Mouse (Mus musculus) embryonic facial prominence, embryonic 15.5 days (tissue): ENCODE data around the gene Aldh5a1. TPM values are rescaled to one million over a fixed set of nuclear protein-coding genes. Genes with fewer than 3 reads are reported as not detected.

Experiments used
- ATAC-seq: fragments of 200-750 bp; cut with Nextera tagmentation; 2 replicates; pipeline ENCODE4 v1.8.0; 2017; ENCODE audit warnings: low read depth, moderate TSS enrichment; ENCODE audit not compliant: insufficient number of reproducible peaks, low FRiP score, low TSS enrichment
- H3K27ac ChIP-seq: fragments of 300-500 bp; sonication (generic); replicated peaks from 2 replicates; pipeline ENCODE4 v1.5.1; 2015; ENCODE audit warnings: mild to moderate bottlenecking, inconsistent platforms
- H3K27me3 ChIP-seq: fragments of 300-500 bp; sonication (generic); 2 replicates; pipeline ENCODE4 v1.6.1; 2015; ENCODE audit warnings: inconsistent platforms
- H3K36me3 ChIP-seq: fragments of 300-500 bp; sonication (generic); 2 replicates; pipeline ENCODE4 v1.6.1; 2015; ENCODE audit warnings: mild to moderate bottlenecking, inconsistent platforms
- H3K4me1 ChIP-seq: fragments of 300-500 bp; sonication (generic); 2 replicates; pipeline ENCODE4 v1.6.1; 2015; ENCODE audit warnings: inconsistent platforms
- H3K4me2 ChIP-seq: fragments of 300-500 bp; sonication (generic); replicated peaks from 2 replicates; pipeline ENCODE4 v1.6.1; 2015; ENCODE audit warnings: mild to moderate bottlenecking, inconsistent platforms
- H3K4me3 ChIP-seq: fragments of 300-500 bp; sonication (generic); replicated peaks from 2 replicates; pipeline ENCODE4 v1.5.1; 2015; ENCODE audit warnings: mild to moderate bottlenecking, inconsistent platforms
- H3K9ac ChIP-seq: fragments of 300-500 bp; sonication (generic); 2 replicates; pipeline ENCODE4 v1.6.1; 2015; ENCODE audit warnings: inconsistent platforms
- H3K9me3 ChIP-seq: fragments of 300-500 bp; sonication (generic); replicated peaks from 2 replicates; pipeline ENCODE4 v1.6.1; 2016; ENCODE audit warnings: inconsistent platforms
- WGBS: fragments of 180-500 bp; shearing (Covaris S2); methylation state at CpG from one replicate; pipeline ENCODE4 v1.1.7; 2015; 5-methylcytosine and 5-hydroxymethylcytosine counted together
- polyA plus RNA-seq: library from polyadenylated mRNA; unstranded; fragments of >200 nt; fragmentation: Nextera tagmentation; extraction: Ambion mirVana; gene quantifications from 2 replicates; pipeline ENCODE4 v1.2.1, GENCODE M21; 2015

Aldh5a1 gene
- polyA plus RNA-seq, 1 experiment from 2014 or later = 5.7 TPM

GRCm38 (mm10) chr13:24903412-24903811, 34.0 kb downstream of the Aldh5a1 start:
- H3K27ac ChIP-seq = no peak overlapping the region
- no peaks in the 10 kb centered on the region for H3K36me3 ChIP-seq
- H3K4me1 ChIP-seq = no peaks in the 10 kb centered on the region
- no peak overlapping the region for H3K4me2 ChIP-seq
- H3K27me3 ChIP-seq = no peaks in the 10 kb centered on the region
- WGBS = 78% methylated on average over 6 of the region's 6 CpGs
- H3K4me3 ChIP-seq = no peak overlapping the region
- H3K9me3 ChIP-seq = no peaks in the 10 kb centered on the region
- H3K9ac ChIP-seq = no peak overlapping the region
- ATAC-seq = no peak

GRCm38 (mm10) chr13:24901916-24902315, 35.5 kb downstream of the Aldh5a1 start:
- 89% methylated on average over 2 of the region's 2 CpGs for WGBS

GRCm38 (mm10) chr13:24893880-24894279, 43.6 kb downstream of the Aldh5a1 start:
- ATAC-seq = no peak
- H3K9ac ChIP-seq = no peak overlapping the region
- H3K4me2 ChIP-seq = no peak overlapping the region
- WGBS = 80% methylated on average over 2 of the region's 2 CpGs
- no peaks in the 10 kb centered on the region for H3K27me3 ChIP-seq
- H3K4me1 ChIP-seq = no peaks in the 10 kb centered on the region
- H3K9me3 ChIP-seq = no peaks in the 10 kb centered on the region
- H3K36me3 ChIP-seq = no peaks in the 10 kb centered on the region
- H3K4me3 ChIP-seq = no peak overlapping the region
- H3K27ac ChIP-seq = no peak overlapping the region

More at GRCm38 (mm10) chr13:24901916-24902315, 35.5 kb downstream of the Aldh5a1 start:
- H3K4me1 ChIP-seq = no peaks in the 10 kb centered on the region
- no peak overlapping the region for H3K9ac ChIP-seq
- no peak overlapping the region for H3K4me2 ChIP-seq
- H3K36me3 ChIP-seq = no peaks in the 10 kb centered on the region
- no peak overlapping the region for H3K27ac ChIP-seq
- no peaks in the 10 kb centered on the region for H3K9me3 ChIP-seq
- no peak overlapping the region for H3K4me3 ChIP-seq
- no peak for ATAC-seq
- no peaks in the 10 kb centered on the region for H3K27me3 ChIP-seq

GRCm38 (mm10) chr13:24892516-24892915, 44.9 kb downstream of the Aldh5a1 start:
- 84% methylated on average over 3 of the region's 3 CpGs for WGBS
- H3K9me3 ChIP-seq = no peaks in the 10 kb centered on the region
- H3K4me2 ChIP-seq = no peak overlapping the region
- no peaks in the 10 kb centered on the region for H3K27me3 ChIP-seq
- no peak overlapping the region for H3K9ac ChIP-seq
- no peak overlapping the region for H3K4me3 ChIP-seq
- no peak for ATAC-seq
- no peaks in the 10 kb centered on the region for H3K4me1 ChIP-seq
- no peaks in the 10 kb centered on the region for H3K36me3 ChIP-seq
- H3K27ac ChIP-seq = no peak overlapping the region

- H3K27me3 ChIP-seq = no peaks in the 10 kb centered on the region
- 68% methylated on average over 1 of the region's 1 CpGs for WGBS
- no peaks in the 10 kb centered on the region for H3K4me1 ChIP-seq
- ATAC-seq = no peak
- H3K4me3 ChIP-seq = no peak overlapping the region
- H3K36me3 ChIP-seq = no peaks in the 10 kb centered on the region
- no peaks in the 10 kb centered on the region for H3K9me3 ChIP-seq
- no peak overlapping the region for H3K27ac ChIP-seq
- H3K4me2 ChIP-seq = no peak overlapping the region
- H3K9ac ChIP-seq = no peak overlapping the region
These were observed 47.9 kb downstream of the Aldh5a1 start for GRCm38 (mm10) chr13:24889554-24889953.

GRCm38 (mm10) chr13:24882411-24882810, 55.0 kb downstream of the Aldh5a1 start:
- WGBS = 94% methylated on average over 6 of the region's 6 CpGs
- Histone ChIP-seq H3K27me3 (no peaks in the 10 kb centered on the region), H3K4me1 (no peaks in the 10 kb centered on the region), H3K36me3 (no peaks in the 10 kb centered on the region), H3K27ac (no peak overlapping the region), H3K4me2 (no peak overlapping the region), H3K9ac (no peak overlapping the region), H3K9me3 (no peaks in the 10 kb centered on the region), H3K4me3 (no peak overlapping the region)
- no peak for ATAC-seq

GRCm38 (mm10) chr13:24880704-24881103, 56.8 kb downstream of the Aldh5a1 start:
- Histone ChIP-seq H3K4me3 (no peak overlapping the region), H3K4me1 (no peaks in the 10 kb centered on the region), H3K9ac (no peak overlapping the region), H3K27ac (no peak overlapping the region), H3K4me2 (no peak overlapping the region), H3K27me3 (no peaks in the 10 kb centered on the region), H3K9me3 (no peaks in the 10 kb centered on the region), H3K36me3 (no peaks in the 10 kb centered on the region)
- ATAC-seq = no peak
- WGBS = 88% methylated on average over 5 of the region's 5 CpGs

GRCm38 (mm10) chr13:24880208-24880607, 57.3 kb downstream of the Aldh5a1 start:
- H3K27me3 ChIP-seq = no peaks in the 10 kb centered on the region
- no peak overlapping the region for H3K9ac ChIP-seq
- WGBS = 85% methylated on average over 6 of the region's 6 CpGs
- H3K36me3 ChIP-seq = no peaks in the 10 kb centered on the region
- H3K9me3 ChIP-seq = no peaks in the 10 kb centered on the region
- H3K4me3 ChIP-seq = no peak overlapping the region
- H3K27ac ChIP-seq = no peak overlapping the region
- no peak overlapping the region for H3K4me2 ChIP-seq
- no peak for ATAC-seq
- no peaks in the 10 kb centered on the region for H3K4me1 ChIP-seq

- H3K4me1 ChIP-seq = no peaks in the 10 kb centered on the region
- H3K36me3 ChIP-seq = no peaks in the 10 kb centered on the region
- 90% methylated on average over 15 of the region's 15 CpGs for WGBS
- H3K9me3 ChIP-seq = no peaks in the 10 kb centered on the region
- H3K27ac ChIP-seq = no peak overlapping the region
- no peak for ATAC-seq
- no peak overlapping the region for H3K9ac ChIP-seq
- no peaks in the 10 kb centered on the region for H3K27me3 ChIP-seq
- no peak overlapping the region for H3K4me3 ChIP-seq
- H3K4me2 ChIP-seq = no peak overlapping the region
These were observed 58.0 kb downstream of the Aldh5a1 start for GRCm38 (mm10) chr13:24879359-24880040.

GRCm38 (mm10) chr13:24868233-24868632, 69.2 kb downstream of the Aldh5a1 start:
- no peaks in the 10 kb centered on the region for H3K27me3 ChIP-seq
- no peaks in the 10 kb centered on the region for H3K4me1 ChIP-seq
- no peak overlapping the region for H3K4me2 ChIP-seq
- H3K27ac ChIP-seq = no peak overlapping the region
- no peak for ATAC-seq
- no peak overlapping the region for H3K4me3 ChIP-seq
- 83% methylated on average over 7 of the region's 7 CpGs for WGBS
- no peaks in the 10 kb centered on the region for H3K36me3 ChIP-seq
- H3K9me3 ChIP-seq = no peaks in the 10 kb centered on the region
- no peak overlapping the region for H3K9ac ChIP-seq

- H3K27me3 ChIP-seq = no peaks in the 10 kb centered on the region
- no peak for ATAC-seq
- H3K4me1 ChIP-seq = no peaks in the 10 kb centered on the region
- H3K4me3 ChIP-seq = no peak overlapping the region
- H3K9ac ChIP-seq = no peak overlapping the region
- no peak overlapping the region for H3K4me2 ChIP-seq
- WGBS = 86% methylated on average over 10 of the region's 10 CpGs
- H3K9me3 ChIP-seq = no peaks in the 10 kb centered on the region
- no peaks in the 10 kb centered on the region for H3K36me3 ChIP-seq
- H3K27ac ChIP-seq = no peak overlapping the region
These were observed 69.7 kb downstream of the Aldh5a1 start for GRCm38 (mm10) chr13:24867789-24868188.
